Mouse (Mus musculus) hindbrain, embryonic 12.5 days (tissue): Measurements from ENCODE around the gene Ctdnep1. TPM values are rescaled to one million over a fixed set of nuclear protein-coding genes. Genes with fewer than 3 reads are reported as not detected.

Experiments
- ATAC-seq: fragments of 200-750 bp; cut with Nextera tagmentation; 2 replicates; pipeline ENCODE4 v1.8.0; 2017; ENCODE audit warnings: moderate TSS enrichment; ENCODE audit not compliant: low FRiP score
- H3K27ac ChIP-seq: fragments of 300-500 bp; sonication (generic); 2 replicates; pipeline ENCODE4 v1.5.1; 2016; ENCODE audit warnings: mild to moderate bottlenecking
- H3K27me3 ChIP-seq: fragments of 300-500 bp; sonication (generic); 2 replicates; pipeline ENCODE4 v1.6.1; 2016; ENCODE audit warnings: mild to moderate bottlenecking
- H3K36me3 ChIP-seq: fragments of 300-500 bp; sonication (generic); 2 replicates; pipeline ENCODE4 v1.6.1; 2016; ENCODE audit warnings: mild to moderate bottlenecking
- H3K4me1 ChIP-seq: fragments of 300-500 bp; sonication (generic); 2 replicates; pipeline ENCODE4 v1.6.1; 2016
- H3K4me2 ChIP-seq: fragments of 300-500 bp; sonication (generic); replicated peaks from 2 replicates; pipeline ENCODE4 v1.6.1; 2016; ENCODE audit warnings: mild to moderate bottlenecking
- H3K4me3 ChIP-seq: fragments of 300-500 bp; sonication (generic); 2 replicates; pipeline ENCODE4 v1.5.1; 2016; ENCODE audit warnings: mild to moderate bottlenecking
- H3K9ac ChIP-seq: fragments of 300-500 bp; sonication (generic); 2 replicates; pipeline ENCODE4 v1.6.1; 2016; ENCODE audit warnings: mild to moderate bottlenecking, moderate library complexity
- H3K9me3 ChIP-seq: fragments of 300-500 bp; sonication (generic); replicated peaks from 2 replicates; pipeline ENCODE4 v1.6.1; 2016; ENCODE audit warnings: mild to moderate bottlenecking
- WGBS: fragments of 180-500 bp; shearing (Covaris S2); methylation state at CpG from one replicate; pipeline ENCODE4 v1.1.7; 2016; 5-methylcytosine and 5-hydroxymethylcytosine counted together
- polyA plus RNA-seq: library from polyadenylated mRNA; unstranded; fragments of >200 nt; fragmentation: Nextera tagmentation; extraction: Ambion mirVana; gene quantifications from 2 replicates; pipeline ENCODE4 v1.2.1, GENCODE M21; 2016

The Ctdnep1 gene
- polyA plus RNA-seq, 1 experiment from 2014 or later: 26.1 TPM

DNA sequence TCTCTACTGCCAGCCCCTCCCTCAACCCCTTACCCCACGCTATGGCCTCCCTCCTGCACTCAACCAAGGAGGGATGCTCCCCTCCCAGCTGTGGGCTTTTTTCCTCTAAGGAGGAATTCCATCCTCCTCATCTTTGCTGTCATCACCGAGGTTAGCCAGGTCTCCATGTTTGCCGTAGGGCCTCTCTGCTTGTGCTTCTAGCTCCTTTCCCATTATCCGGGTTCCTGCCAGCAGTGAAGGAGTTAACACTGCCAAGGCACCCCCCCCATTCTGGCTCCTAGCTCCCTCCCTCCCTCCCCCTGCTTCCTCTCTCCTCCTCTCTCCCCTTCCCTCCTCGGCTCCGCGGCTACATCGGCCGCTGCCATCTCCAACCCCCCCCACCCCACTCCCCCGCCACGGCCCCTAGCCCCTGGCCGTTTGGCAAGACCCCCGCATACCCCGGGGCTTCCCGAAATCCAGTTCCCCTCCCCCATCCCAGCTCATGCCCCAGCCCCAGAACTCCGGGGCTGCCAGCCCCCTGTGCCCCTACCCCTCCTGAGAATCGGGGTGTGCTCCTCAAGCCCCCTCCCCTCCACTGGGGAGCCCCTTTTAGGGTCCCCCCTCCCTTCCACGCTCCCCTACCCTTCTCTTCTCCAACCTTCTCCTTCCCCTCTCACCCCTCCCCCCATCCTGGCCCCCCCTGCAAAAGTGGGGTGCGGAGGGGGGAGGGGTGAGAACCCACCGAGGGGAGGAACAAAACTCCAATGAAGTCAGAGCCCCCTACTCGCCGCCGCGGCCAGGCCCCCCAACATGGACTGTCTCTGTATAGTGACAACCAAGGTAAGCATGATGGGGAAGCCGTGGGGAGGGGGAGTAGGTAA, 37.4 kb downstream of the Ctdnep1 start:
- H3K4me1 ChIP-seq: peaks cover 64% of the 10 kb centered on the region
- no peak for ATAC-seq
- WGBS: 1% methylated on average over 21 of the region's 25 CpGs

DNA sequence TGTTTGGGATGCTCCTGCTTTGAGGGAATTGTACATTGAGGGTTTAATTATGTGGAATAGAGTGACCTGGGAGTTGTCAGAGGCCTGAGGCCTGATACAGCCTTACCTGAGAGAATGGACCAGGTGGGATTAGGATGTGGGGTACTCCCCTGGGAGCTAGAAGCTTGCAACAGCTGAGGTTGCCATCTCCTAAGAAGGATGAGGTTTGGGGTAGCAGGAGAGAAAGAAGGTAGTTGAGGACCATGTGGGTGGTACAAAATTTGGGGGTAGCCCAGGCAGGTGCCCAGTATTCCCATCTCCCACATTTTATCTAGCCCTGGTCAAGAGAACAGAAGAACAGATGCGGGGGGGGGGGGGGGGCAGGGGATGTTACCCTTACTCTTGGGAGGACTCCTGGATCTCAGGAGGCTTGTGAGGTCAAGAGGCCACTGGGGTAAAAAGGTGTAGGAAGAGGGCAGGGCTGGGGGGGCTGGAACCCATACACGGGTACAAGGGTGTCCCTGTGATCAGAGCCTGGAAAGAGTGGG, 38.6 kb downstream of the Ctdnep1 start:
- H3K9ac ChIP-seq: peak overlapping the region; percentile 96
- peak overlapping the region; percentile 71 for H3K4me3 ChIP-seq
- H3K4me2 ChIP-seq: peak overlapping the region; percentile 91
- H3K36me3 ChIP-seq: no peaks in the 10 kb centered on the region
- ATAC-seq: no peak
- no peaks in the 10 kb centered on the region for H3K9me3 ChIP-seq
- H3K27ac ChIP-seq: peak overlapping the region; percentile 94
- WGBS: 25% methylated on average over 1 of the region's 2 CpGs
- peaks cover 67% of the 10 kb centered on the region for H3K4me1 ChIP-seq
- no peaks in the 10 kb centered on the region for H3K27me3 ChIP-seq

More for the DNA sequence above, 37.4 kb downstream of the Ctdnep1 start:
- no peaks in the 10 kb centered on the region for H3K9me3 ChIP-seq
- no peaks in the 10 kb centered on the region for H3K27me3 ChIP-seq
- H3K36me3 ChIP-seq: peaks cover 2% of the 10 kb centered on the region; the same call in 1 of the 2 replicates
- peak overlapping the region; percentile 71 for H3K4me3 ChIP-seq
- peak overlapping the region; percentile 96 for H3K9ac ChIP-seq
- peak overlapping the region; percentile 94 for H3K27ac ChIP-seq
- peak overlapping the region; percentile 91 for H3K4me2 ChIP-seq

DNA sequence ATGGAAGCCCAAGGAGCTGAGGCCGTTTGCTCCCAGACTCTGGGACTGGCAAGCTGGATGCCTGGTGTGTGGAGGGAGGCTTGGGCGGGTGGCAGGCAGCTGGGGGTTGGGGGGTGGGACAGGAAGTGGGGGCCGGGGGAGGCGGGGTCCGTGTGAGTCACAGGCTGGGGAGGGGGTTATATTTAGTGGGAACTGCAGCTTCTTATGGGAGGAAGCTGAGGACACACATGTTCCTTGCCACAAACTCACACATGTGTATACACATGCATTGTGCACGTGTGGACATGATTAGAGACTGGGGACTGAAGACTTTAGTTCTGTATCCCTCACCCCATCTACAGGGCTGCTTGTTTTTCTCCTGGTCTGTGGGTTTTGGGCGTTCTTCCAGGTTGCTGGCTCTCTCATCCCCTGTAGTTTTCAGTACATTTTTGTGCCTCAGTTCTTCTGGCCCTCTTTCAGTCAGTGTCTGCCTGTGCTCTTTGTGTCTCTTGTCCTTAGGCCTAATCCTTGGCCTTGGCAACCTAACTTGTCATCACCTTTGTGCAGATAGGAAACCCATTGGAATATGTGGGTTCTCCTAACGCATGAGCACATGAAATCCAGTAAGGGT, 39.2 kb downstream of the Ctdnep1 start:
- peak overlapping the region; percentile 91 for H3K4me2 ChIP-seq
- H3K9me3 ChIP-seq: no peaks in the 10 kb centered on the region
- peak overlapping the region; percentile 96 for H3K9ac ChIP-seq
- 24% methylated on average over 7 of the region's 8 CpGs for WGBS
- H3K36me3 ChIP-seq: no peaks in the 10 kb centered on the region
- H3K4me3 ChIP-seq: peak overlapping the region; percentile 71
- peak overlapping the region; percentile 94 for H3K27ac ChIP-seq
- peaks cover 68% of the 10 kb centered on the region for H3K4me1 ChIP-seq
- no peak for ATAC-seq
- no peaks in the 10 kb centered on the region for H3K27me3 ChIP-seq

DNA sequence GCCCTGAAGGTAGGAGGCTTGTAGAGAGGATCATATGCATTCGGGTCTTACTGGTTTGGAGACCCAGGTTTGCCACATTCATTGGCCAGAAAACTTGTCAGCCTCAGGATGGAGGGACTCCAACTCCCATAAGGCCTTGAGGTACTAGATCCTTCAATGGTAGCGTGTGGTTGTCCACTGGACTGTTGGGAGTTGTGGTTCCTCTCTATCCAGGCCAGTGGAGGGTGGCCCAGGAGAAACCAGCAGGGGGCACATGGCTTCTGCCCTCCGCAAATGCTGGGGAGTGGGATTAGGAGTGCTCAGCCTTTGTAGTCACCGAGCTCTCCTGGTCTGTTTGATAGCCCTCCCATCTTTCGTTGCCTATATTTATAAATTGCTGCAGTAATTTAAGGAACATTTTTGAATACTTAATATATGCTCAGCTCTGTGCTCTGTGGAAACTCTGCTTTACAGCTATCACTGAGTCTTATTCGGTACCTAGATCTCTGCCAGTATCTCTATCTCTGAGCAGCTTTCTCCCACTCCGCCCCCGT, 39.8 kb downstream of the Ctdnep1 start:
- peak overlapping the region; percentile 96 for H3K9ac ChIP-seq
- 0% methylated on average over 8 of the region's 8 CpGs for WGBS
- H3K4me2 ChIP-seq: peak overlapping the region; percentile 91
- peak; percentile 82 for ATAC-seq
- H3K36me3 ChIP-seq: no peaks in the 10 kb centered on the region
- H3K4me1 ChIP-seq: peaks cover 73% of the 10 kb centered on the region
- H3K4me3 ChIP-seq: peak overlapping the region; percentile 71
- H3K27ac ChIP-seq: peak overlapping the region; percentile 94
- no peaks in the 10 kb centered on the region for H3K27me3 ChIP-seq
- H3K9me3 ChIP-seq: no peaks in the 10 kb centered on the region

DNA sequence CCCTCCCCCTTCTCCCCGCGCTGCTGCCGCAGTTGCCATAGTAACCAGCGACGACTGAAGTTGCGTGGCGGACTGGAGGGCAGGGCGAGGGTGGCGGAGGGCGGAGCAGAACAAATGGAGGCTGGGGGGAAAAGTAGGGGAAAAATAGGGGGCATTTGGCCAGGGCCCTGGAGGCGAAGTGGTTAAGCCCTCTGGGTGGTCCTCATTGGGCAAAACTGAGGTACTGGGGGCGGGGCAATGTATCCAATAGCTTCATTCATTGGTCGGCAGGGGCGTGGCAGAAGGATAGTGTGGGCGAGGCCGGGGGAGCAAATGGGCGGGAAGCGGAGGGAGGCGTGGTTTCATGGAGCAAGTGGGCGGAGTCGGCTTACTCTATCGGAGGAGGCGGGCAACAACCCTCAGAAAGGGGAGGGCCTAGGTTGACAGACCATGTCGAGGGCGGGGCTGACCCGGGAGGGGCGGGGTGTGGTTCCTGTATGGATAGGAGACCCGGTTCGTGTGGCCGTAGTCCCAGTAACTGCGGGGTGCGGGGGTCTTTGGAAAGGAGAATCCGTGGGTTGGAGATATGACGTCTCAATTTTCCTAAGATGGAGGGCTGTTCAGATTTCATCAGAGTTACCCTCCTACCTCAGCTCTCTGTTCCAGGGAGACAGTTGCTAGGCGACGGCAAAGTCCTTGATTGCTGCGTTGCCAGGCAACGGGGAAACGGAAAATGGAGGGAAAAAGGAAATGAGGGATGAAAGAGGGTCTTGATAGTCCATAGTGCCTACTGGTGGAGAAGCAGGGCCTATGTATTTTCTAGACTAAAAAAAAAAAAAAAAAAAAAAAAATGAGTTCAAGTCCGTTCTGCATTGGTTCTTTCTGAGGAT, 40.5 kb downstream of the Ctdnep1 start:
- Histone ChIP-seq H3K36me3 (no peaks in the 10 kb centered on the region), H3K27me3 (no peaks in the 10 kb centered on the region), H3K9me3 (no peaks in the 10 kb centered on the region), H3K4me2 (peak overlapping the region; percentile 91), H3K9ac (peak overlapping the region; percentile 96; the same call in 1 of the 2 replicates), H3K4me3 (peak overlapping the region; percentile 71), H3K4me1 (peaks cover 80% of the 10 kb centered on the region), H3K27ac (peak overlapping the region; percentile 94)
- peak; percentile 76 for ATAC-seq
- WGBS: 2% methylated on average over 40 of the region's 40 CpGs

DNA sequence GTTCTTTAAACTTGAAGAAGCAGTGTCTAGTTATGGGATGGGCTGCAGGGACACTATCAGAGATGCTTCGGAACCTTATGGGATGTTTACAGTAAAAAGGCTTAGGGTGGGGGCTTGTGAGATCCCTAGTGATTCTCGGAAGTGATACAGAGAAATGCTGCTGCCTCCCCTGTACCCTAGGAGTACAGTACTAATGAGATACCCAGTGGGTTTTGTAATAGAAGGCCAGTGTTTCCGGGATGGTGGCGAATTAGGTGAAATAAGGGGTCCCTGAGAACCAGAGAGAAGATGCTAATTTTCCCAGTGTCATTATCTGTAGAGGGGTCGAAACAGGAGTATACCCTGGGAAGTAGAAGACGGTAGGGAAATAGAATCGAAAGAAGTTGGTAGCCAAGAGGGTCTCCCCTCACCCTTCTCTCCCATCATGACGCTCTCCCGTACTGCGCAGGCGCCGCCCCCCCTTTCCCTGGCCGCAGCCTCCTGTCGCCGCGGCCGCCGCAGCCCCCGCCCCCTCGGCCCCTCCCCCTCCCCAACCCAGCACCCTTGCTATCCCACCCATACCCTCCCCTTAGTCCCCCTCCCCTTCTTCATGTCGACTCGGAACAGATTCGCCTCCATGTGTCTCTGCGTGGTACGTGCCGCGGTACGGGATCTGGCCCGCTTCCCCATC, 42.7 kb downstream of the Ctdnep1 start:
- peak overlapping the region; percentile 67 for H3K27ac ChIP-seq
- peak overlapping the region; percentile 35 for H3K4me3 ChIP-seq
- H3K4me1 ChIP-seq: peaks cover 86% of the 10 kb centered on the region
- ATAC-seq: no peak
- H3K4me2 ChIP-seq: peak overlapping the region; percentile 65
- H3K36me3 ChIP-seq: no peaks in the 10 kb centered on the region
- no peaks in the 10 kb centered on the region for H3K9me3 ChIP-seq
- 5% methylated on average over 23 of the region's 29 CpGs for WGBS
- no peaks in the 10 kb centered on the region for H3K27me3 ChIP-seq
- peak overlapping the region; percentile 57 for H3K9ac ChIP-seq

DNA sequence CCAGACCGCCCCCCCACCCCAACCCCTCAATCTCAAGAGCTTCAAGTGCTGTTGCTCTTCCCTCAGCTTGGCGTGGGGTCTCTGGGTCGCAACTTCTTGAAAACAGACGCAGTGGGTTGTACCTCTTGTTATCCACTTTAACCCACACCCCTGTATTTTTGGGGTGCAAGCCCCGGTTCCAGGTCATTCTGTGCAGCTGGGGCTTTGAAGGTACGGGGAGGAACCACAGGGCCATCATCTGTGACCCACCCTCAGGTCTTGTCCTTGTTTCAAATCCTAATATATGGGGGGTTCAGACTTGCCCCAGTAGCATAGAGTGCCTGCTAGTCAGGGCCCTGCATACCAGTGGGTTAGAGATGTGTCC, 43.2 kb downstream of the Ctdnep1 start:
- 12% methylated on average over 6 of the region's 6 CpGs for WGBS
- no peaks in the 10 kb centered on the region for H3K9me3 ChIP-seq
- peak overlapping the region; percentile 57; the same call in 1 of the 2 replicates for H3K9ac ChIP-seq
- peak overlapping the region; percentile 67 for H3K27ac ChIP-seq
- H3K36me3 ChIP-seq: no peaks in the 10 kb centered on the region
- H3K27me3 ChIP-seq: no peaks in the 10 kb centered on the region
- ATAC-seq: no peak
- H3K4me2 ChIP-seq: peak overlapping the region; percentile 65
- H3K4me1 ChIP-seq: peaks cover 86% of the 10 kb centered on the region
- H3K4me3 ChIP-seq: peak overlapping the region; percentile 35

DNA sequence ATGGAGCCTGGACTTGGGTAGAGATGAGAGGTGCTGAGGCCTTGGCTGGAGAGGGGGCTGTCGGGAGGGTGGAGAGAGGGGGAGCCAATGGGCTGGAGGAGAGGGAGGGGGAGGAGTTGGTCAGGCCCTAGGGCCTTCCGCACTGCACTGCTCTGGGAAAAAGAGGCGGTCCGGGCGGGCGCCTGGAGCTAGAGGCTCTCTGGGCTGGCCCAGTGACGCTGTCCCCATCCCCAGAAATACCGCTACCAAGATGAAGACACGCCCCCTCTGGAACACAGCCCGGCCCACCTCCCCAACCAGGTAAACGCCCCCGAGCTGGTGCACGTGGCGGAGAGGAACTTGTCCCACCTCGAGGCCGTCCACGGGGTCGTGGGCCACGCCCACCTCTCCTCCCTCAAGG, 45.7 kb downstream of the Ctdnep1 start:
- no peak for ATAC-seq
- peaks cover 91% of the 10 kb centered on the region for H3K4me1 ChIP-seq
- peaks cover 11% of the 10 kb centered on the region for H3K36me3 ChIP-seq
- peak overlapping the region; percentile 98 for H3K27ac ChIP-seq
- no peaks in the 10 kb centered on the region for H3K9me3 ChIP-seq
- H3K4me3 ChIP-seq: peak overlapping the region; percentile 30
- 0% methylated on average over 17 of the region's 19 CpGs for WGBS
- H3K9ac ChIP-seq: peak overlapping the region; percentile 59
- H3K4me2 ChIP-seq: peak overlapping the region; percentile 64
- H3K27me3 ChIP-seq: no peaks in the 10 kb centered on the region

DNA sequence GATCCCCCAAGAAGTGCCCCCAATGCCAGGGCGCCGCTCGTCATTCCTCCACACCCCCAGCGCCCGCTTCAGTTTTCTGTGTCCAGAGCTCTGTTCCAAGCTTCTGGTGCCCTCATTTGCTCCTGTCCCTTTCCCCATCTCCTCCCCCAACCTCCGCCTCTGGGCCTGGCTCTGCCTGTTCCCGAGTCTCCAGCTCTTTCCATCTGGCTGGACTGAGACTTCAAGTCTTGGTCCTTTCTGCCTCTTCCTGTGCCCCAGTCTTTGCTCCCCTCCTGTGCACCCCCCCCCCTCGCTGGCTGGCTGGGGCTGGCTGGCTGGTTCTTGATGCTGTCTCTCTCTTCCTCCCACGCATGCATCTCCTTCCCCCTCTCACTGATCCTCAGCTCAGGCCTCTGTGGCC, 46.4 kb downstream of the Ctdnep1 start:
- Histone ChIP-seq H3K27ac (peak overlapping the region; percentile 98), H3K9me3 (no peaks in the 10 kb centered on the region), H3K9ac (peak overlapping the region; percentile 59), H3K4me3 (peak overlapping the region; percentile 30), H3K36me3 (peaks cover 19% of the 10 kb centered on the region), H3K4me2 (peak overlapping the region; percentile 64), H3K4me1 (peaks cover 86% of the 10 kb centered on the region), H3K27me3 (no peaks in the 10 kb centered on the region)
- no peak for ATAC-seq
- 30% methylated on average over 9 of the region's 9 CpGs for WGBS

DNA sequence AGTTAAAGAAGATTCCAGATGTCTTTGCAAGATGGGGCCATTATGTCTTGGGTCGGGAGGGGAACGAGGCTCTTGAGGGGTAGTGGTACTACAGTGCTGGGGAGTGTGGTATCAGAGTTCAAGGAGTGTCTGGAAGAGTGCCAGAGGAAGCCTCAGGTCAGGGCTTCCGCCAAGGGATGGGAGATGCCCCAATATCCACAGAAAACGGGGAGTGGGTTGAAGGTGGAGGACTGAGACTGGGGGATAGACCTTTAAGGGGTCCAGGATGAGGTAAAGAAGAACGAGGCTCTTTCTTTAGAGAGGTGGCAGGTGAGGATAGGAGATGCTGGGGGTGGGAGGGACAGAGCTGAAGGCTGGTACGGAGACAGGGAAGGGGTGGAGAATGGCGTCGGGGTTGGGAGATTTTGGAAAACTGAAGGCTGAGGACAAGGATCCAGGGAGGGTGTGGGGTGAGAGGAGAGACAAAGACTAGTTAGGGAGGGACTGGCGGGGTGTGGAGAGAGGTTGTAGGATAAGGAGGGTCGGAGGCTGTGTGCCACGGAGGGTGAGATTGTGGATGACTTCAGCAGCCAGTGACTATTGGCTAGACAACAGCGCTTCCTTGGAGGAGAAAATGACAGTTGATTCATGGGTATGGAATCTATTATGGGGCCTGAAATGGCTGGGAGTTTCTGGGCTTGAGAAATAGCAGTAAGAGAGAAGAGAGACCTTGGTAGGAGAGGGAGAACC, 47.6 kb downstream of the Ctdnep1 start:
- Histone ChIP-seq H3K27ac (peak overlapping the region; percentile 98), H3K9me3 (no peaks in the 10 kb centered on the region), H3K4me3 (peak overlapping the region; percentile 34), H3K4me1 (peaks cover 75% of the 10 kb centered on the region), H3K9ac (peak overlapping the region; percentile 59), H3K4me2 (peak overlapping the region; percentile 64), H3K36me3 (peaks cover 29% of the 10 kb centered on the region), H3K27me3 (no peaks in the 10 kb centered on the region)
- WGBS: 19% methylated on average over 12 of the region's 12 CpGs
- ATAC-seq: peak; percentile 9
